ENCODE assay signal across 8 mouse cellular contexts in the genomic region with DNA sequence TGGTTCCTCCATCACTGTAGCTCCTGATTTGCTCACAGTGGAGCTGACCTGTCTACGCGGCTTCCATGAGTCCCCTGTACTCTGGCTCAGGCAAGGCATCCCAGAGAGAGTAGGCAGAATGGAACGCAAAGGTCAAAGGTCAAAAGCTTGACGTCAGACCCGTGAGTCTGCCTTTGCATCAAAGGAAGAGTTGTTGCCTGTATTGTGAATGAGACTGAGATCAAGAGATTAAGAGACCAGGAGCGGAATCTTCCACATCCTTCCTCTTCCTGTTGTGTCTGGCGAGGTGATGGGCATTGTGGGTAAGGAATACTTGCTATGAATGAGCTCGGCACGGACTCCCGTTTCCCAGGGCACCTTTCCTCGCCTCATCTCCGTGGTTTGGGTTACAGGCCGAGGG. TPM values are rescaled to one million over a fixed set of nuclear protein-coding genes. Genes with fewer than 3 reads are reported as not detected.
DNase-seq lines count a peak whose midpoint lies in the region; TF ChIP-seq lines count a peak whose summit lies in the region.

No protein-coding gene starts in this region.

- WGBS in thymus, adult 2 months = 36% methylated on average over 13 of the region's 13 CpGs

- DNase-seq in thymus, adult 2 months = peak; percentile 25
- DNase-seq in thymus, postnatal 4 days = no peak
- DNase-seq in heart, adult 9 months (ENCODE audit: low spot score in 2 of 2) = peak; percentile 24 to 42
- DNase-seq in kidney, postnatal 4 days = peak; percentile 26 to 42
- DNase-seq in yolk sac, embryonic 10.5 days (ENCODE audit: low spot score) = peak; percentile 81
- no peak for DNase-seq in right cerebral cortex, postnatal 10 days (ENCODE audit: low spot score in 2 of 2)
- DNase-seq in frontal cortex, postnatal 25 days (ENCODE audit: low spot score in 2 of 2) = no peak
- no peak for DNase-seq in left cerebral cortex, adult 11 months (ENCODE audit: low spot score)

- H3K36me3 ChIP-seq in thymus, adult 2 months (ENCODE audit: control insufficient read depth, insufficient read depth, low read length) = no peaks in the 10 kb centered on the region

- no peak overlapping the region for H3K4me3 ChIP-seq in thymus, adult 2 months (ENCODE audit: control insufficient read depth, insufficient read depth, low read length)

- TF ChIP-seq CTCF in thymus, adult 2 months (IDR thresholded peaks at IDR 0.05; ENCODE audit: borderline replicate concordance, control insufficient read depth, extremely low read depth, insufficient read depth, low read length, poor library complexity) = no peak

- 0 out of 2 replicates have a peak overlapping the region, but pooled peaks have one; percentile 11 for H3K27ac ChIP-seq in thymus, adult 2 months (ENCODE audit: control insufficient read depth, insufficient read depth, low read length)

- peaks cover 41% of the 10 kb centered on the region for H3K4me1 ChIP-seq in thymus, adult 2 months (replicated peaks; ENCODE audit: control insufficient read depth, insufficient read depth, low read length)

- H3K27me3 ChIP-seq in thymus, adult 2 months (ENCODE audit: control insufficient read depth, insufficient read depth, low read length) = no peaks in the 10 kb centered on the region

- no peak for TF ChIP-seq POLR2A in thymus, adult 2 months (IDR thresholded peaks at IDR 0.05; ENCODE audit: control insufficient read depth, extremely low read depth, insufficient read depth, low read length, poor library complexity)

RNA-seq across cellular contexts. Expression of a gene that starts 2.6 kb away (rescaled TPM):
- polyA plus RNA-seq in thymus, adult 2 months (2012; rRNA removed) = 20.0 and 21.9 TPM in 2 replicates

RNA-seq across cellular contexts. Expression of a gene that starts 38.3 kb away (rescaled TPM):
- 0.96 and 2.0 TPM in 2 replicates for polyA plus RNA-seq in thymus, adult 2 months (2012; rRNA removed)

RNA-seq across cellular contexts. Expression of a gene that starts 58.3 kb away (rescaled TPM):
- 0.18 and 0.35 TPM in 2 replicates for polyA plus RNA-seq in thymus, adult 2 months (2012; rRNA removed)

RNA-seq across cellular contexts. Expression of a gene that starts 58.5 kb away (rescaled TPM):
- 38.7 and 41.4 TPM in 2 replicates for polyA plus RNA-seq in thymus, adult 2 months (2012; rRNA removed)

Comparison
In these comparisons a context has a peak if more than half of its experiments do, and no peak if none do; other contexts are left out.
1. DNase-seq: peak in thymus, adult 2 months (single experiment), heart, adult 9 months (2 of 2), kidney, postnatal 4 days (2 of 2) and yolk sac, embryonic 10.5 days (single experiment); none in thymus, postnatal 4 days (single experiment), right cerebral cortex, postnatal 10 days (0 of 2), frontal cortex, postnatal 25 days (0 of 2) and left cerebral cortex, adult 11 months (single experiment).